Mouse (Mus musculus) lung, adult 2 months (tissue): ENCODE data around the gene Vps72.

Experiments
- CTCF ChIP-seq: fragments of 200-500 bp; IDR thresholded peaks from 2 replicates; pipeline ENCODE4 v1.5.1; 2011; ENCODE audit warnings: mild to moderate bottlenecking, low read length, control low read depth; ENCODE audit not compliant: insufficient read depth
- POLR2A ChIP-seq: fragments of 200-500 bp; IDR thresholded peaks from 2 replicates; pipeline ENCODE4 v1.6.1; 2011; ENCODE audit warnings: low read depth, mild to moderate bottlenecking, control low read depth, low read length, borderline replicate concordance; ENCODE audit errors: extremely low read depth

DNA sequence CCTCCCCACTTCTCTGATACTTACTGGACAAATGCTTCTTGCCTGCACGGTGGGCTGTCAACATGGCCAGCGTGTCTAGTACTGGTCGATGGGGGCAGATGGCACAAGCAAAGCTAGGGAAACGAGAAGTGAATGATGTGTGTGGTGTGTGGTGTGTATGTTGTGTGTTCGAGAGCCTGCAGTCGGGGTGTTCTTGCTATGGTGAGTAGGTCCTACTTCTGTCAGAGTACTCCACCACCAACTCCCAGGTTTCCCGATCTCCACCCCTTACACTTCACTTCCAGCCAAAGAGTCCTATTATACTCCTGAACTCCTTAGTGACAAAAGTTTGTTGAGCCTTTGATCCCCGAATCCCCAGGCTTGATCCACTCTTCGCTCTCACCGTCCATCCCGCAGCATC lies 22.4 kb downstream of the Vps72 start:
- no peak for TF ChIP-seq CTCF
- no peak for TF ChIP-seq POLR2A
